Mouse (Mus musculus): ENCODE results near the gene Kcnh2.
A peak's percentile ranks its signal among the peaks of the same experiment; 100 is the strongest.

Kcnh2 gene

DNA sequence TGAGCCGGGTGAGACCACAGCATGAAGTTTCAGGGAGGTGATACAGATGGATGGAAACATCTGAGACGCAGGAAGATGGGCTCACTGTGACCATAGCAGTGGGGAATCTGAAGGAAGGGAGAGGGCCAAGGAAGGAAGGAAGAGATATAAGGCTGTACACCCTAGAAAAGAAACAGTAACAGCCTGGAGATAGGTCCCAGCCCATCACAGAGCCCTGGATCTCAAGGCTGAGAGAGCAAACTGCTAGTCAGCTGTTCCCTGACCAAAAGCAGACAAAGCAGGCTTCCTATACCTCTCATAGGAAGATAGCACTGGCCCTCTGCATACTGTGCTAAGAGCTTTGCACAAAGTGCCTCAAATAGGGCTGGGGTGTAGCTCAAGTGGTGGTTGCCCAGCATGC is 27.3 kb upstream of the Kcnh2 start:
- no peak for DNase-seq (ENCODE audit: low spot score)

- DNase-seq (ENCODE audit: low spot score) = no peak
Measured at GRCm38 (mm10) chr5:24374666-24375328, 23.4 kb upstream of the Kcnh2 start.

- DNase-seq (ENCODE audit: low spot score) = no peak
Measured at GRCm38 (mm10) chr5:24374216-24374615, 22.8 kb upstream of the Kcnh2 start.

DNA sequence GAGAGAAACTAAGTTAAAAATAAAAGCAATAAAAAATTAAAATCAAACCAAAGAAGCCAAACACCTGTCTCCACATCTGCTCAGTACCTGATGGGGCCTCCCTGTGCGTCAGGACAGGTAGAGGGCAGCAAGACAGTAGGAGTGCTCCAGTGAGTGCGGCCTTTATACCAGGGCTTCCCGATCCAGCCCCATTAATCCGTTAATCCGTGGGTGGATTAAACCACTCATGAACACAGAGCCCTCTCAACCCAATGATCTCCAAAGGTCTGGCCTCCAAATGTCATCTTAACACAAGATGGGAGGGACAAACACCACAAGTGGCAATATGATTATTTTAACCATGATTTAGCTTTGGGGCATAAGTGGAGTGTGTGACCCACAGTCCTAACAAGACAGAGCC is 22.4 kb upstream of the Kcnh2 start:
- DNase-seq (ENCODE audit: low spot score) = no peak

- no peak for DNase-seq (ENCODE audit: low spot score)
Measured at GRCm38 (mm10) chr5:24369767-24370166, 18.4 kb upstream of the Kcnh2 start.

- DNase-seq (ENCODE audit: low spot score) = no peak
Measured at GRCm38 (mm10) chr5:24366426-24366825, 15.0 kb upstream of the Kcnh2 start.

GRCm38 (mm10) chr5:24365528-24365927 is 14.1 kb upstream of the Kcnh2 start:
- no peak for DNase-seq (ENCODE audit: low spot score)

DNA sequence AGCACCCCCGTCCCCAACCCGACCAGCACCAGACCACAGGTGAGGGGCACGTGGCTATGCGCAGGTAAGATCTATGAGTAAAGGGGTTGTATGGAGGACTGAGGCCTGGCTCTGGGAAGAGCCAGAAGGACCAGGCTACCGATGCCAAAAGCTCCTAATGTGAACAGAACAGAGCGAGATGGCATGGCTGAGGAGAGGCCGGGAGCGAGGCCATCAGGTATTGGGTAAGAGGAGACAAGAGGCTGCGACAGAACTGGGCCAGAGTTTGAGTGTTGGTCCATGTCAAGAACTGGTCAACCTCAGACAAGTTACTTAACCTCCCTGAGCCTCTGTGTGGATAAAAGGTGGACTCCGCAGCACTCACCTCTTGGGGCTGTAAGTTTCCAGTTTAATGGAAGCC is 13.6 kb upstream of the Kcnh2 start:
- DNase-seq (ENCODE audit: low spot score) = no peak

GRCm38 (mm10) chr5:24364508-24364907 is 13.1 kb upstream of the Kcnh2 start, which contains the start of gene Nos3:
Nos3 (plus strand) TSS chr5:24364810.
- DNase-seq (ENCODE audit: low spot score) = no peak

DNA sequence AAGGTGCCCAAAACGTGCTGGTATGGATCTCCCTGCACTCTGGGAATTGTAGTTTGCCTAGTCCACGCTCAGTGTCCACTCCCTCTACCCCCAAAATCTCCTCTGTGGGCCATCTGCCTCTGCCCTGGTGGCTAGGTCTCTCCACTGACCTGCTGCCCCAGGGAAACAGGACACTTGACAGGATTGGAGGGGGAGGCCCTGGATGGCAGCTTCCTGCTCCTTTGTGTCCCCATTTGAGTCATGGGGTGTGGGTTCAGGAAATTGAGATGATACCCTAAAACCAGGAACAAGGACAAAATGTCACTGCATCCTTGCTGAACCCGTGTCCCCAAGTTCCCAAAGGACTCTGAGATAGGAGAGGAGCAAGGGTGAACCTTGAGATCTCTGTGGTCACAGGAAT is 12.7 kb upstream of the Kcnh2 start:
- DNase-seq (ENCODE audit: low spot score) = no peak

DNA sequence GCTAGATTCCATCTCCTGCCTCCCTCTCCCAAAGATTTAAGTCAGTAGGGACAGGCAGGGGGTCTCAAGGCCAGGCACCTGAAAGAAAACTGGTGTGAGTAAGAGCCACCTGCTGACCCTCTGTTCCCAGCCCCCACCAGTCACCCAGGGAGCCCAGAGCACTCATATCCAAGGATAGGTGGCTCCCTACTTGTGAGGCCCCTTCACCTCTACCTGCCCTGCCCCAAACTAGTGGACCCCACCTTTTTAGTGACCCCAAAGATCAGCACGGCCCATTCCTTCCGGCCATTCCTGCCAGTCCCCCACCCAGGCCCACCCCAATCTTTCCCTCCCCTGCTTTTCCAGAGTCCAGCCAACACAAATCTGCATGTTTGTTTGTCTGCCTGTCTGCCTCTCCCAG is 12.1 kb upstream of the Kcnh2 start:
- DNase-seq (ENCODE audit: low spot score) = no peak

DNA sequence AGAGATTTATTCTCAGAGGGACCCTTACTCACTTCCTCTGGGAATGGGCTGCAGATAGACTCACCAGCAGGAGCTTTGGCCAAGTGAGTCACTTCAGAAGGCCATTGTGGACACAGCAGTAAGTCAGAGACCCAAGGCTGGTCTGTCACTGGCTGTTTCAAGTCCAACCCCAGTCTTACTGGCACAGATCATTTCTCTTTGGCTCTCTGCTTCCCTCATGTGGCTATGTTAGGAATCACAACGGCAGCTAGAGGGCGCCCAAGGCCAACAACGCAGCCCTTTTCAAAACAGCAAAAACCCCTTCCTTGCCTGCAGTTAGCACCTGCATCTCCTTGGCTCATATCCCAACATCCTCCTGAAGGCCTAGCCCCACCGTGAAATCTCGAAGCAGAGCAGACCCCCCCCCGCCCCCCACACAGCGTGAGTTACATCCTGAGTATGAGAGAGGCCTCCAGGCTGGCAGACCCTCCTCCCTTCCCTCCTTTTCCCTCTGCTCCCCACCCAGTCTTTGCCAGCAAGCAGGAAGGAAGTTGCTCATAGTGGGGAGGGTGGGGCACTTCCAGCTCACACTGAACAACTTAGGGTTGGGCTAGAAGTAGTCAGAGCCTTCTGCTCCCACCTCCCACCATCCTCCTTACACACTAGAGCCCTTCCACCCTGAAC is 9.5 kb upstream of the Kcnh2 start:
- DNase-seq (ENCODE audit: low spot score) = peak; percentile 73

DNA sequence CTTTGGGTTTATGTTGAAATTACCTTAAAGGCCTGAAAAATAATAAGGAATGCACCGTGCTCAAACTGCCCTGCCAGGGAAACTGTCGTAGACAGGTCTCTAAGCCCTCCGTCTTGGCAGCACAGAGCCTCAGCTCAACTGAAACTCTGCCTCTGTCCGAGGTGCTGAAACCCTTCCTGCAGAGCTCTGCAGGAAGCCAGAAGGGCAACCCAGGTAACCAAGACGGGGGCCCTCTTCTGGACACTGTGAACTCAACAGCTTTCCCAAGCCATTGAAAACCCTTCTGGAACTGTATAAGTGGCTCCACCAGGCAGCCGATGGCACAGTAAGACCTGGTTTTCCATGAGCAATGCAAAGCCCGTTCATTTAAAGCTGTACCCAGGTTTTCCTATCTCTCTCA is 6.1 kb upstream of the Kcnh2 start:
- peak; percentile 67 for DNase-seq (ENCODE audit: low spot score)

GRCm38 (mm10) chr5:24356764-24357163 is 5.4 kb upstream of the Kcnh2 start:
- no peak for DNase-seq (ENCODE audit: low spot score)

DNA sequence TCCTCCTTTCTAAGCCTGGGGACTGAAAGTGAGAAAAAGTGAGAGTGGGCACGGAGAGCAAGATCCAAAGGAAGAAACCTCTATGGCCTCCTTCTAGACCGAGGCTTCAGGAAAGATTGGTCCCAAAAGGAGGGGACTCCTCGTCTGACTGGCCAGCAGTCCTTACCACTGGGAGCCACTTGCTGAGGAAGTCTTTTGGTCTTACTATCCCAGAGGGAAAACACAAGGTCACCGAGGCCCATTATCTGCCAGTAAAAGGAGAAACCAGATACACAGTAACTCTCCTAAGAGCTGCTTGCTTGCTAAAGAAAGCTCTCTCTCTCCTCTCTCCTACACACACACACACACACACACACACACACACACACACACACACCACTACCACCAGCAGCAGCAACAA is 1.9 kb upstream of the Kcnh2 start:
- no peak for DNase-seq (ENCODE audit: low spot score)

DNA sequence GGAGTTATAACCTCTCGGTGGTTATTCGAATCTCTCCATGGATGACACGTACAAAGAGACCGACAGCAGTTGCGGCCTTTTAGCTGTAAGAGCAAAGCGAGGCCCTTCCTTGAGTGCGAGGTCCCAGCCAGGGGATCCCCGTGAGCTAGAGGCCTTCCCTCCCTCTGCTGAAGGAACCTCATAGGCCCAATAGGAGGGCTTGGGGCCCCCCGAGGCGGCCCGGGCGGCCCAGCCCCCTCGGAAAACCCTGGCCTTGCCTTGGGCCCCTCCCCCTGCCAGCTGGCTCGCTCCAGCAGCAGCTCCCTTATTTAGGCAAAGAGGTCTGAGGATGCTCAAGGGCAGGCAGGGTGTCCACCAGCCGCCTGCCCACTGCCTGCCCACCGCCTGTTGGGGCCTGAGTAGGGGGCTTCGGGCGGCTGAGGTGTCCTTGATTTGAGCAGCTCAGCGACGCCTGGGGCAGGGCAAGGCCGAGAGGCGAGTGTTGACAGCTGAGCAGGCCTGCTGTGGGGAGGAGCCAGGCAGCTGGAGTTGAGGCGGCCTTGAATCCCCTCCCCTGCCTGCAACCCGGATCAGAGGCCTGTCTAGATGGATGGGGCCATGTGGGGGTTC is 951 bp upstream of the Kcnh2 start:
- no peak for DNase-seq (ENCODE audit: low spot score)

DNA sequence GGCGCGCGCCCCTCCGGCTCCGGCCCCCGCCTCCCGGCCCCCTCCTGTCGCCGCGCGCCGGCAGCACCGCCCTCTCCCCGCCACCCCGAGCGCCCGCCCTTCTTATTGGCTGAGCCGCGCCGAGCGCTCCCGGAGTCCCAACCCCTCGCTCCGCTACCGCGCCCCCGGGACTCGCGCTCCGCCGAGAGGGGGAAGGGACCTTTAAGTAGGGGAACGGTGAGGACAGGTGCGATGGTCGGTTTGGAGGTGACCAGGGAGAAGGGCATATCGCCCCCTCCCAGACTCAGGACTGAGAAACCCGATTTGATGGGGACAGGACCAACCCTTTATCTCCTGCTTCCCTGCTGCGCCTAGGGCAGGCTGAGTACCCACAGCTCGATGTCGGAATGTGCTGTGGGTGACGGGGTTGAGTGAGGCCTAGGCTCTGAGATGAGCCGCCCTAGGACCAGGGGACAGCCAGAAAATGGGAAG is 332 bp upstream of the Kcnh2 start:
- peak; percentile 31 for DNase-seq (ENCODE audit: low spot score)

GRCm38 (mm10) chr5:24350531-24351250 is 713 bp downstream of the Kcnh2 start:
- no peak for DNase-seq (ENCODE audit: low spot score)

DNA sequence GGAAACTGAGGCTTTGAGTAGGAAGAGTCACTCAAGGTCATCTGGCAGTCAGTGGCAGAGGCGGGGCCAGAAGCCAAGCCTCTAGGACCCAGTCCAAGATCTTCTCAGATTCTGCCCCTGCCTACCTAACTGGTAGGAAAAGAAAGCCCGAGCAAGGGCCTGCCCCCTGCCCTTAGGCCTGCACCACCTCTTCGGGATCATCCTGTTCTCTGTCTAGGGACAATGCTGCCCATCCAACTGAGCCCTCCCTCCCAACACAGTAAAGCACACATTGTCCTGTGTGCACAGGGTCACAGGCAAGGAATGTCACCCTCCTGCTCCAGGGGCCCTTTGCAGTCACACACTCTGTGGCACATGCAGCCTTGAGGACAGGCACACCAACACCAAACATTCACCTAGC is 1.3 kb downstream of the Kcnh2 start:
- no peak for DNase-seq (ENCODE audit: low spot score)

GRCm38 (mm10) chr5:24348546-24348945 is 2.9 kb downstream of the Kcnh2 start:
- DNase-seq (ENCODE audit: low spot score) = no peak

DNA sequence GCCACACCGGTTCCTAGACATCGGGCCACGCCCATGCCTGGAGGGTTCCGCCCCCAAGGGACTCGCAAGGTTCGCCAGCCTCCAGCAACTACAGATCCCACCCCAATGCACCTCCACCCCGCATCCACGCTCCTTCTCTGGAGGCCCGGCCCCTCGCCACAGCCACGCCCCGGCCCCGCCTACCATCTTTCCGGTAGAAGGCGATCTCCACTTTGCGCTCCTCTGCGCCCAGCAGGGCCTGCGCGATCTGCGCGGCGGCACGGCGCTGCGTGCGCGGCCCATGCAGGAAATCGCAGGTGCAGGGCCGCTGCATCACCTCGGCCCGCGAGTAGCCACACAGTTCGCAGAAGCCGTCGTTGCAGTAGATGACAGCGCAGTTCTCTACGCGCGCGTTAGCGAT is 3.3 kb downstream of the Kcnh2 start:
- peak; percentile 90 for DNase-seq (ENCODE audit: low spot score)

GRCm38 (mm10) chr5:24347186-24347875 is 4.1 kb downstream of the Kcnh2 start:
- DNase-seq (ENCODE audit: low spot score) = no peak
